Mouse (Mus musculus): ENCODE results near the gene Rfc2. TPM values are rescaled to one million over a fixed set of nuclear protein-coding genes. Genes with fewer than 3 reads are reported as not detected.

Gene Rfc2
- 10 to 100 TPM; 57.0 to 57.5 TPM for total RNA-seq (2021)

DNA sequence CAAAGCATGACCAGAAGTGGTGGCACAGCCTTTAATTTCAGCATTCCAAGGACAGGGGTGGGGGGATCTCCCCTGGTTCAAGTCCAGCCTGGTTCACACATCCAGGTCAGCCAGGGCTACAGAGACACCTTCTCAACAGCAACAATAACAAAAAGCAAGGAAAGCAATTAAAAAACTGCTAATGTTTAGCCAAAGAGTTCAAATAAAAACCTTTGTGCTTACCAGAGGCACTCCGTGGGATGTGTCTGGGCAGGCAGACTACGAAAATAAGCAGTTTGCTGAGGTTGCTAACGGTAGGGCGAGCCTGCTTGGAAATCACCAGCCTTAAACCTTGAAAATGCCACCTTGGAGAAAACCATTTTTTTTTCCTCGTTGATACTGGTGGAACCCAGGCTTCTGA lies at the start of gene Rfc2:
Gene Rfc2, plus strand, starts transcription at position 221 of the 400 bp plus-strand sequence.
- DNase-seq (ENCODE audit: extremely low spot score in 1 of 2, low spot score in 1 of 2) = no peak

DNA sequence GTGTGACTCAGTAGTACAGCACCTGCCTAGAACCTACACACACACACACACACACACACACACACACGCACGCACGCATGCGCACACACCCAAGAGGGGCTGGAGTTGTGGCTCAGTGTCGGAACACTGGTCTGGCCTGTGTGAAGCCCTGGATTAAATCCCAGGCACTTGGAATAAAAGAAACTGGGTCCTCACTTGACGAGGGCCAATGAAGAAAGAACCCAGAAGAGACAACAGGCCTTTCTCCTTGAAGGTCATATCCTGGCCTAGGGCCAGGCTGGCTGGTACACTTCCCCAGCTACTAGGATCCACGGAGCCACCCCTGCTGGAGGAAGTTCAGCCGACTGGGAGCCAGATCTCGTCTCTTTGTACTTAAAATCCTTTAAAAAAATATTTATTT lies 49.6 kb upstream of the Rfc2 start:
- DNase-seq (ENCODE audit: extremely low spot score in 1 of 2, low spot score in 1 of 2) = peak in 1 of 2 experiments; percentile 45

- no peak for DNase-seq (ENCODE audit: extremely low spot score in 1 of 2, low spot score in 1 of 2)
Observed at GRCm38 (mm10) chr5:134532417-134532816, 48.7 kb upstream of the Rfc2 start.

GRCm38 (mm10) chr5:134536036-134536435 lies 45.1 kb upstream of the Rfc2 start:
- DNase-seq (ENCODE audit: extremely low spot score in 1 of 2, low spot score in 1 of 2) = no peak

- no peak for DNase-seq (ENCODE audit: extremely low spot score in 1 of 2, low spot score in 1 of 2)
Observed at GRCm38 (mm10) chr5:134539891-134540290, 41.3 kb upstream of the Rfc2 start.

DNA sequence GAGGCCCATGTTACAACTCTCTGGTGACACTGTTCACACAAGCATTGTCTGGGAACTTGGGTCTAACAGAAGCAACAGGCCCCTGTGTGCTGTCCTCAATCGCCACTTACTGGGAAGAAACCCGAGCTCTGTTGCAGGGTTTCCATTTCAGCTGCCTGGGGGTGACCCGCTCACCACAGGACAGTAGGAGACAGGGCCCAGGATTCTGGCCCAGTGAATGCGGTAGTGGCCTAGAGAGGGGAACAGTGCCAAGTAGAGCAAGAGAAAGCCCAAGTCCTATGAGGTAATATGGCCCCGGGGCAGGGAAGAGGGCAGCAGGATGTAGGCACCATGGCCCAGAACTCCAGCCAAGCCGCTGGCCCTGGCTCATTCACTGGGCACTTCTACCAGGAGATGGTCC lies 40.3 kb upstream of the Rfc2 start:
- no peak for DNase-seq (ENCODE audit: extremely low spot score in 1 of 2, low spot score in 1 of 2)

- DNase-seq (ENCODE audit: extremely low spot score in 1 of 2, low spot score in 1 of 2) = no peak
Observed at GRCm38 (mm10) chr5:134541640-134542039, 39.5 kb upstream of the Rfc2 start.

DNA sequence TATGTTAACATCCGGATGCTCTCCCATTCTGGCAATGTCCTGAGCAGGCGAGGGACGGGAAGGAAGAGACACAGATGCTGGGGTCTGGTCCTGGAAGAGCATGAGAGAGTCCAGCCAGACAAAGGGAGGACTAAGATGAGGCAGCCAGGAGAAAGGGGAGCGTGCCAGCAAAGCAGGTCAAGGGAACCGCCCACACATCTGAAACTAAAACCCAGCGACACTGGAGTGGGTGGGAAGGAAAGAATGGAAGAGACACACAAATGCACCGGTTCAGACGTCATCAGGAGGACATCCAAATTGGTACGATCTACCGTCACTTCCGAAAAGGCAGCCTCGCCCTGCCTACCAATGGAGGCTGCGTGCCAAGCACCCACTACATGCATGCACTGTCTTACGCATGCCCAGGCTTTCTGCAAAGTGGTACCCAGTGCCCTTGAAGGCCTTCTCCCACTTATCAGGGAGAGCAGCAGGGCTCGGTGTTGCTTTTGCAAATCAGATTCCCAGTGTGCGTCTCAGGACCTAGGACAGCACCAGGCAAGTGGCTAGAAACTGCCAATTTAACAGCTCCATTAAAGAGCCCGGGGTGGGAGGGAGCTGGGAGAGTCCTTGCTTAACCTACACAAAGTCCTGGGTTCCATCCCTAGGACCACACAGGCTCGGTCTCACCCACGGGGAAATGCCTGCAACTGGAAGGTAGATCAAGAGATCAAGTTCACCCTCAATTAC lies 36.5 kb upstream of the Rfc2 start:
- DNase-seq (ENCODE audit: extremely low spot score in 1 of 2, low spot score in 1 of 2) = no peak

- no peak for DNase-seq (ENCODE audit: extremely low spot score in 1 of 2, low spot score in 1 of 2)
Observed at GRCm38 (mm10) chr5:134545242-134545629, 35.9 kb upstream of the Rfc2 start.

DNA sequence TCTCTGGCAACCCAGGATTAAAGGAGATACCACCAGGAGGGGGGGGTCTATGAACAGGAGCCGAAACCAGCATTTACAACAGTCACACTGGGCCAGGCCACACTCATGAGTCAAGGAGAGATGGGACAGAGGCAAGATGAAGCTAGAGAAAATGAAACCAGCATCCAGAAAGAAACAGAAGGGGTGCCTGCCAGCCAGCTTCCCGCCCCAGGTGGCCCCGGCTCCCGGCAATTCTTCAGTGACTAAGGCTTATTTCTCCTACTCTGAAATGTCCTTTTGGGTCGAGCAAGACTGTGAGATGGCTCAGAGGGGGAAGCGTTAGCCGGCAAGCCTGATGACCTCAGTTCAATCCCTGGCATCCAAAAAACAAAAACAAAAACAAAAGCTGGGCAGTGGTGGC lies 34.4 kb upstream of the Rfc2 start:
- DNase-seq (ENCODE audit: extremely low spot score in 1 of 2, low spot score in 1 of 2) = no peak

DNA sequence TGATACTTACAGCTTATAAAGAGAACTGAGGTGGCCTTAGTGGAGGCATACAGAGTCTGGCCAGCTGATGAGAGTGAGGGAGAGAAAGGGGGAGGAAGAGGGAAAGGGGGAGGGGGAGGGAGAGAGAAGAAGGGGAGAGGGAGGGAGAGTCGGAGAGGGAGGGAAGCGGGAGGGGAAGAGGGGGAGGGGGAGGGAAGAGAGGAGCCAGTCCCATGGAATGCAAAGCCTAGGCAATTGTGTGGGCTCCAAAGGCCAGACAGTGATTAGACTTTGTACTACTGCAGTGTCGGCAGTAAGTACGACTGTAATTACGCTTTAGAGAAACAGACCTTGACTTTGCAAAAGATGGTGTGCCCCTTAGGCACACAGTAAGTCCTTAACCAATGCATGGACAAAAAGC lies 32.9 kb upstream of the Rfc2 start:
- DNase-seq (ENCODE audit: extremely low spot score in 1 of 2, low spot score in 1 of 2) = no peak

DNA sequence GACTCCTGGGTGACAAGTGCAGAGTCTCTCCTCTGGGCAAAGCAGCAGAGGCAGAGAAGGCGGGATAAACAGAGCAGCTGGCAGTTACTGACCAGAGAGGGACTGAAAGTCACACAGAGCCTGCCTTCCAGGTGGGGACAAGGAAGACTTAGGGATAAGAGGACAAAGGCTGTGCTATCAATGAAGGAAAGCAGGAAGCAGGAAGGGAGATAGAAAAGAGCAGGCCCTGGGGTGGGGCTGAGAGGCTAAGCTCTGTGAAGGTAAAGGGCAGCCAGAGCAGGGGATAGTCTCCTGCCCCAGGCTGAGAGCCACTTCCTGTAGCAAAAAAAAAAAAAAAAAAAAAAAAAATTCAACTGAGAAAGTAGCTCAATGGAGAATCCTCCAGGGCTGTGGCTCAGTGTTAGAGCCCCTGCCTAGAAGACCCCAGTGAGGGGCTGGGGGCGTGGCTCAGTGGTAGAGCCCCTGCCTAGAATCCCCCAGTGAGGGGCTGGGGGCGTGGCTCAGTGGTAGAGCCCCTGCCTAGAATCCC lies 31.5 kb upstream of the Rfc2 start:
- no peak for DNase-seq (ENCODE audit: extremely low spot score in 1 of 2, low spot score in 1 of 2)

- no peak for DNase-seq (ENCODE audit: extremely low spot score in 1 of 2, low spot score in 1 of 2)
Observed at GRCm38 (mm10) chr5:134550836-134551232, 30.3 kb upstream of the Rfc2 start.

- DNase-seq (ENCODE audit: extremely low spot score in 1 of 2, low spot score in 1 of 2) = peak in 1 of 2 experiments; percentile 41
Observed at GRCm38 (mm10) chr5:134551233-134552109, 29.7 kb upstream of the Rfc2 start.

DNA sequence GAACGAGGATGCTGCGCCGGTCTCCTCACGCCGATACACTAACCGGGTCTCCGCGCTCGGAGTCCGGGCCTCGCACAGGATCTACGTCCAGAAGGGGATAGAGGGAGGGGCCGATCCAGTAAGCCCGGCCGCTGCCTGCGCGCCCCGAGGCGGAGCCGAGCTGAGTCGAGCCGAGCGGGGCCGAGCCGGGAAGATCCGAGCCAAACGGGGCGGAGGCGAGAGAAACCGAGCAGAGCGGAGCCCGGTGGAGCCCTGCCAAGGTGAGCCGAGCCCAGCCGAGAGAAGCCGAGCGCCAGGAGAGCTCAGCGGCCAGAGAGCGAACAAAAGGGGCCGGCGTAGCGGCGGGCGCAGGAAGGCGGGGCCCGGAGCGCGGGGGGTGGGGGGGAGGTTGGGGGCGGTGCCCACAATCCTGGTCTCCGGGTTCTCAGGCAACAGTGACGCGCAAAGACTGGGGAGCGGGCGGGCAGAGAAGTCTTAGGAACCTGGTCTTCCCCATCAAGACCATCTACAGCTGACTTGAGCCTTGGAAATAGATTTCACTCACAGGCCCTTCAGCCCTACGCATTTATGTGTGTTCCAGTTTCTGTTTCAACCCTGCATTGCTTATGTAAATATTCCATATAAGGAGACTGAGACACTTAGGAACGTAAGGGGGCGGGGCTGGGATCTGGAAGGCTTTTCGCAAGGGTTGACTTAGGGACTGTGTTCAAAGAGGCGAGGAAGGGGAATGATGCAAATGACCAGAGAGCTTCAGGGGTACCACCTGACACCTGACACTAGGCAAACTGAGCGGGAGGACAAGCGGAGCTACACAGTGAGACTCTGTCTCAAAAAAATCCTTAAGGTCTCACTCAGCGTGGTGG lies 28.8 kb upstream of the Rfc2 start, which contains the start of gene Clip2:
Gene Clip2, minus strand, starts transcription at position 325 of the 863 bp plus-strand sequence.
- peak; percentile 99 for DNase-seq (ENCODE audit: extremely low spot score in 1 of 2, low spot score in 1 of 2)

DNA sequence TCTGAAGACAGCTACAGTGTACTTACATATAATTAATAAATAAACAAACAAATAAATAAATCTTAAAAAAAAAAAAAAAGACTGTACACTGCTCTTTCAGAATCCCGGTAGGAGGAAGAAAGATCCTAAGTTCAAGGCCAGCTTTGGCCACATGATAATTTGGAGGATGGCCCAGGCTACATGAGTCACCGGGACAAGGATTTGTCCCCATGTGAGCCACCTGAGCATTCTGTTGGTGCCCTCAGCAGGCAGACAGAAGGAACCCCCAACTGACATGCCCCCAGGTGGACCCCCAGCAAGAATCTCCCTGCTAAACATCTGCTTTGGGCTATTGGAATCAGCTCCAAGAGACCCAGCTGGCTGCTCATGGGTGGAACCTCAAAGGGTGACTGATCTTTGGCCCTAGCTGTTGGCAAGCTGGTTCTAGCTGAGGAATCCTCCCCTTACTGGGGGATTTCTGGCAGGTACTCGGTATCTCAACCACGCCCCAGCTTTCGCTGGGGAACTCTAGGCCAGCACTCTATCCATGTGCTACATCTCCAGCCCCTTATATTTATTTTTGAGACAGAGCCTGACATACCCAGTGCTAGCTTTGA lies 27.1 kb upstream of the Rfc2 start:
- no peak for DNase-seq (ENCODE audit: extremely low spot score in 1 of 2, low spot score in 1 of 2)

DNA sequence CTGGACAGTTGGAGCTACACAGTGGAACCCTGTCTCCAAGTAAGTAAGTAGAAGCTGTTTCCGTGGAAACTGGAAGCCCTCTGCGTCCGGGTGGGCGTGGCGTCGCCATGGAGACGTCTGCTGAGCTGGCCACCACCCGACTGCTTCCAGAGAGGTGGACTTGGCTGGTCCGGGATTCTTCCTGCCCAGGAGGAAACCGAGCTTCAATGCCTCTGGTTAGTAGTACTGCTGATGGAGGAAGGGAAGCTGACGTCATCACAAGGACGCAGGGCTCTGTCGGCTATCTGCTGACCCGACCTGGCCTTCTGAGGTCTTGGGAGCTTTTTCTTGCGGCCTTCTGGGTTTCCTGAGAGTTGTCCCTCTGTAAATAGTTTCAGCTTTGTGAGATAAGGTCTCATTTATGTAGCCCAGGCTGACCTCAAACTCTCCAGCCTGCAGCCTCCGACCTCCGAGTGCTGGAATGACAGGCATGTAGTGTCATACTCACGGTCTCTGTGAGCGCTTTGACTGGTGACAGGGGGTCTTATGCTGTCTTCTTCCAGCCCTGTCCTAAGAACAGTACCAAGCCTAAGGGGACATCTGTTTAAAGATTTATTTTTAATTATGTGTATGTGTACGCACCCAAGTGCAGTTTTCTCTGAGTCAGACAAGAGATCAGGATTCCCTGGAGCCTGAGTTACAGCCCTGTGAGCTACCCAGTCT lies 25.6 kb upstream of the Rfc2 start:
- DNase-seq (ENCODE audit: extremely low spot score in 1 of 2, low spot score in 1 of 2) = peak in 1 of 2 experiments; percentile 62

GRCm38 (mm10) chr5:134560071-134560449 lies 21.1 kb upstream of the Rfc2 start, which contains the start of gene Syna:
Gene Syna, minus strand, starts transcription at chr5:134560171.
- no peak for DNase-seq (ENCODE audit: extremely low spot score in 1 of 2, low spot score in 1 of 2)

- no peak for DNase-seq (ENCODE audit: extremely low spot score in 1 of 2, low spot score in 1 of 2)
Observed at GRCm38 (mm10) chr5:134560450-134561171, 20.6 kb upstream of the Rfc2 start.
